17 mouse cellular contexts compared by ENCODE assay signal in the genomic region with DNA sequence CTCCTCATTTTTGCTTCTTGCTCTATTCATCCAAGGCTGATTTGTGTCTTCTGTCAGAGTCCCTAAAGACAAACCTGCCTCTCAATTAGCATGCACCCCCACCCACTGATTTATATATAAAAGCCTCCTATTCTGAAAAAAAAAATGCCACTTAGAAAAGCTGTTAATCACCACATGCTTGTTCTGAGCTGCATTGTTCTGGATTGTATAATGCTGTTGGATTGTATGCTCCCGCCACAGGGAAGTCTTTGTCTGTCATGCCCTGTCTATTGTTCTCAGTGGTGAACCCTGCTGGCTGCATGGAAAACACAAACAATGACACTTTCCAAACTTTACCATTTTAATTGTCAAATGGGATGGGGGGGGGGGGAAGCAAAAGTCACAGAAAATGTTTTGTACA.
DNase-seq lines count a peak whose midpoint lies in the region; ATAC-seq lines count a peak whose summit lies in the region.
"Had no signal": no experiment of that assay in that cellular context is flagged by ENCODE, and none has a peak within 500 bp of the region (broad histone marks: within the 10 kb centered on the region; RNA-seq: fewer than 3 reads in every experiment).

No protein-coding gene starts in this region.

- H3K4me1 ChIP-seq in midbrain, embryonic 14.5 days (ENCODE audit: control insufficient read depth, insufficient read depth, low read length), result no peaks in the 10 kb centered on the region
- no peaks in the 10 kb centered on the region for H3K4me1 ChIP-seq in midbrain, embryonic 16.5 days (ENCODE audit: control insufficient read depth, insufficient read depth, low read length)
- H3K4me1 ChIP-seq in forebrain, embryonic 13.5 days, result no peaks in the 10 kb centered on the region
- H3K4me1 ChIP-seq in heart, embryonic 12.5 days (replicated peaks), result no peaks in the 10 kb centered on the region
- H3K4me1 ChIP-seq: limb, embryonic 12.5 days had no signal

- 6% methylated on average over 1 of the region's 1 CpGs for WGBS in midbrain, embryonic 14.5 days
- WGBS in midbrain, embryonic 16.5 days, result 9% methylated on average over 1 of the region's 1 CpGs
- WGBS in forebrain, embryonic 13.5 days, result 3% methylated on average over 1 of the region's 1 CpGs
- 64% methylated on average over 1 of the region's 1 CpGs for WGBS in heart, embryonic 12.5 days

- H3K4me2 ChIP-seq in midbrain, embryonic 14.5 days (ENCODE audit: low read length), result no peak overlapping the region
- H3K4me2 ChIP-seq in midbrain, embryonic 16.5 days (ENCODE audit: low read length), result no peak overlapping the region
- H3K4me2 ChIP-seq in forebrain, embryonic 13.5 days, result no peak overlapping the region
- H3K4me2 ChIP-seq in heart, embryonic 12.5 days, result no peak overlapping the region
- H3K4me2 ChIP-seq: limb, embryonic 12.5 days had no signal

- DNase-seq in frontal cortex, adult 2 months (ENCODE audit: extremely low spot score in 1 of 2, low spot score in 1 of 2), result peak; percentile 4 to 8
- no peak for DNase-seq in frontal cortex, postnatal 36 days (ENCODE audit: low spot score in 2 of 2)
- peak; percentile 34 for DNase-seq in midbrain, embryonic 14.5 days
- DNase-seq: cerebellum, postnatal 25 days; heart, adult 11 months; heart, postnatal 10 days; kidney, adult 11 months; liver, postnatal 0 days; thymus, postnatal 25 days had no signal

- H3K9ac ChIP-seq in midbrain, embryonic 14.5 days (replicated peaks; ENCODE audit: low read length), result no peak overlapping the region
- H3K9ac ChIP-seq in midbrain, embryonic 16.5 days (ENCODE audit: low read depth, low read length), result no peak overlapping the region
- no peak overlapping the region for H3K9ac ChIP-seq in forebrain, embryonic 13.5 days
- H3K9ac ChIP-seq in heart, embryonic 12.5 days, result no peak overlapping the region
- H3K9ac ChIP-seq: limb, embryonic 12.5 days; liver, postnatal 0 days had no signal

- no peaks in the 10 kb centered on the region for H3K36me3 ChIP-seq in midbrain, embryonic 14.5 days (ENCODE audit: control insufficient read depth, insufficient read depth, low read length)
- no peaks in the 10 kb centered on the region for H3K36me3 ChIP-seq in midbrain, embryonic 16.5 days (ENCODE audit: control insufficient read depth, insufficient read depth, low read length)
- no peaks in the 10 kb centered on the region for H3K36me3 ChIP-seq in forebrain, embryonic 13.5 days (ENCODE audit: poor library complexity, severe bottlenecking)
- H3K36me3 ChIP-seq in heart, embryonic 12.5 days, result no peaks in the 10 kb centered on the region
- H3K36me3 ChIP-seq: limb, embryonic 12.5 days had no signal

- no peak for ATAC-seq in midbrain, embryonic 14.5 days (ENCODE audit: low FRiP score, low TSS enrichment)
- no peak for ATAC-seq in midbrain, embryonic 16.5 days
- peak; percentile 83 for ATAC-seq in forebrain, embryonic 13.5 days
- no peak for ATAC-seq in inflammation-experienced regulatory T-cells, adult 6 months
- no peak for ATAC-seq in heart, embryonic 12.5 days (ENCODE audit: insufficient number of reproducible peaks, low FRiP score)
- ATAC-seq: liver, postnatal 0 days; Patski had no signal

- H3K27ac ChIP-seq in midbrain, embryonic 14.5 days (replicated peaks; ENCODE audit: low read depth, low read length), result no peak overlapping the region
- no peak overlapping the region for H3K27ac ChIP-seq in midbrain, embryonic 16.5 days (ENCODE audit: low read length)
- H3K27ac ChIP-seq in forebrain, embryonic 13.5 days, result no peak overlapping the region
- no peak overlapping the region for H3K27ac ChIP-seq in heart, embryonic 12.5 days (ENCODE audit: poor library complexity, severe bottlenecking)
- H3K27ac ChIP-seq: limb, embryonic 12.5 days; macrophage had no signal

- no peaks in the 10 kb centered on the region for H3K27me3 ChIP-seq in midbrain, embryonic 14.5 days (ENCODE audit: control insufficient read depth, insufficient read depth, low read length)
- no peaks in the 10 kb centered on the region for H3K27me3 ChIP-seq in midbrain, embryonic 16.5 days (ENCODE audit: control insufficient read depth, insufficient read depth, low read depth, low read length)
- H3K27me3 ChIP-seq in forebrain, embryonic 13.5 days, result no peaks in the 10 kb centered on the region
- H3K27me3 ChIP-seq in heart, embryonic 12.5 days (replicated peaks), result no peaks in the 10 kb centered on the region
- H3K27me3 ChIP-seq: limb, embryonic 12.5 days; Patski had no signal

- H3K9me3 ChIP-seq in midbrain, embryonic 14.5 days (ENCODE audit: control insufficient read depth, low read length), result no peaks in the 10 kb centered on the region
- H3K9me3 ChIP-seq in midbrain, embryonic 16.5 days (replicated peaks; ENCODE audit: control insufficient read depth, low read length, poor library complexity, severe bottlenecking), result no peaks in the 10 kb centered on the region
- H3K9me3 ChIP-seq in forebrain, embryonic 13.5 days (replicated peaks), result no peaks in the 10 kb centered on the region
- H3K9me3 ChIP-seq in heart, embryonic 12.5 days (replicated peaks), result no peaks in the 10 kb centered on the region
- H3K9me3 ChIP-seq: limb, embryonic 12.5 days had no signal

- H3K4me3 ChIP-seq in midbrain, embryonic 14.5 days (replicated peaks; ENCODE audit: low read depth, low read length), result no peak overlapping the region
- H3K4me3 ChIP-seq in midbrain, embryonic 16.5 days (ENCODE audit: low read depth, low read length), result no peak overlapping the region
- no peak overlapping the region for H3K4me3 ChIP-seq in forebrain, embryonic 13.5 days
- H3K4me3 ChIP-seq in heart, embryonic 12.5 days, result no peak overlapping the region
- H3K4me3 ChIP-seq: erythroblast, embryonic 14.5 days; limb, embryonic 12.5 days had no signal

Comparison
In these comparisons a context has a peak if more than half of its experiments do, and no peak if none do; other contexts are left out.
1. DNase-seq: peak in frontal cortex, adult 2 months (2 of 2) and midbrain, embryonic 14.5 days (single experiment); none in frontal cortex, postnatal 36 days (0 of 2).